Mouse (Mus musculus): Measurements from ENCODE around the gene Slc4a2. TPM values are rescaled to one million over a fixed set of nuclear protein-coding genes. Genes with fewer than 3 reads are reported as not detected.

Gene Slc4a2
- polyA plus RNA-seq, 1 experiment from 2014 or later = 11.5 TPM

- no peak overlapping the region for H3K27ac ChIP-seq (ENCODE audit: low read depth, low read length)
- peak; percentile 81 for DNase-seq (ENCODE audit: low spot score)
- peak overlapping the region; percentile 14; the same call in 1 of the 2 replicates for H3K9ac ChIP-seq (ENCODE audit: low read length)
- no peaks in the 10 kb centered on the region for H3K9me3 ChIP-seq (replicated peaks; ENCODE audit: control insufficient read depth, low read length)
- ATAC-seq = peak; percentile 82
- H3K4me2 ChIP-seq (ENCODE audit: low read length) = 0 out of 2 replicates have a peak overlapping the region, but pooled peaks have one; percentile 12
- H3K36me3 ChIP-seq (ENCODE audit: control insufficient read depth, insufficient read depth, low read length) = peaks cover 30% of the 10 kb centered on the region
- no peaks in the 10 kb centered on the region for H3K27me3 ChIP-seq (replicated peaks; ENCODE audit: control insufficient read depth, insufficient read depth, low read length)
- H3K4me3 ChIP-seq (ENCODE audit: low read depth, low read length) = no peak overlapping the region
- WGBS = 3% methylated on average over 21 of the region's 21 CpGs
- H3K4me1 ChIP-seq (ENCODE audit: control insufficient read depth, insufficient read depth, low read length) = 0 out of 2 replicates have a peak, but pooled peaks cover 2% of the 10 kb centered on the region
Measured at GRCm38 (mm10) chr5:24416222-24416736, 7.4 kb upstream of the Slc4a2 start.

DNA sequence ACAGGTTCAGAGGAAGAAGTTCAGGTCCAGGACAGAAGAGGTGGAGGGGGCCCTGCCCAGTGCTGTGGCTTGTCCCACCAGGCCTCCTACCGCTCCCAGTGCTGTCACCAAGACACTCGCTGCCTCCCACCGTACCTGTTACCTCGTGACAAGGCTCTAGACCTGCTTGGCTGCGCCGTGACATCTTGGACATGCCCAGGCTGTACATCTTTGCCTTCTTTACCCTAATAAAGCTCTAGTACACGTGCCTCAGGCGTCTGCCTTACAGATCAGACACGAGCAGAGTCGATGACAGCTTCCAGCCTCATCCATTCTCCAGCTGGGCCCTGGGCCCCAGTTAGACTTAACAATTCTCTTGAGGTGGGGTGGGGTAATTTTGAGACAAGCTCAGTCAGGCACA, 6.0 kb upstream of the Slc4a2 start:
- ATAC-seq = no peak
- Histone ChIP-seq H3K4me1 (ENCODE audit: control insufficient read depth, insufficient read depth, low read length) (peaks cover 5% of the 10 kb centered on the region), H3K4me2 (ENCODE audit: low read length) (no peak overlapping the region), H3K9me3 (replicated peaks; ENCODE audit: control insufficient read depth, low read length) (no peaks in the 10 kb centered on the region), H3K27me3 (replicated peaks; ENCODE audit: control insufficient read depth, insufficient read depth, low read length) (no peaks in the 10 kb centered on the region), H3K36me3 (ENCODE audit: control insufficient read depth, insufficient read depth, low read length) (peaks cover 30% of the 10 kb centered on the region), H3K4me3 (ENCODE audit: low read depth, low read length) (no peak overlapping the region), H3K9ac (ENCODE audit: low read length) (no peak overlapping the region), H3K27ac (ENCODE audit: low read depth, low read length) (no peak overlapping the region)
- no peak for DNase-seq (ENCODE audit: low spot score)
- WGBS = 90% methylated on average over 10 of the region's 10 CpGs

GRCm38 (mm10) chr5:24420381-24420780, 3.3 kb upstream of the Slc4a2 start:
- H3K9me3 ChIP-seq (replicated peaks; ENCODE audit: control insufficient read depth, low read length) = no peaks in the 10 kb centered on the region
- ATAC-seq (no peak), DNase-seq (ENCODE audit: low spot score) (no peak)
- peaks cover 30% of the 10 kb centered on the region for H3K36me3 ChIP-seq (ENCODE audit: control insufficient read depth, insufficient read depth, low read length)
- no peaks in the 10 kb centered on the region for H3K27me3 ChIP-seq (replicated peaks; ENCODE audit: control insufficient read depth, insufficient read depth, low read length)
- no peak overlapping the region for H3K9ac ChIP-seq (ENCODE audit: low read length)
- WGBS = 85% methylated on average over 9 of the region's 9 CpGs
- peaks cover 17% of the 10 kb centered on the region for H3K4me1 ChIP-seq (ENCODE audit: control insufficient read depth, insufficient read depth, low read length)
- H3K4me2 ChIP-seq (ENCODE audit: low read length) = no peak overlapping the region
- H3K27ac ChIP-seq (ENCODE audit: low read depth, low read length) = no peak overlapping the region
- no peak overlapping the region for H3K4me3 ChIP-seq (ENCODE audit: low read depth, low read length)

DNA sequence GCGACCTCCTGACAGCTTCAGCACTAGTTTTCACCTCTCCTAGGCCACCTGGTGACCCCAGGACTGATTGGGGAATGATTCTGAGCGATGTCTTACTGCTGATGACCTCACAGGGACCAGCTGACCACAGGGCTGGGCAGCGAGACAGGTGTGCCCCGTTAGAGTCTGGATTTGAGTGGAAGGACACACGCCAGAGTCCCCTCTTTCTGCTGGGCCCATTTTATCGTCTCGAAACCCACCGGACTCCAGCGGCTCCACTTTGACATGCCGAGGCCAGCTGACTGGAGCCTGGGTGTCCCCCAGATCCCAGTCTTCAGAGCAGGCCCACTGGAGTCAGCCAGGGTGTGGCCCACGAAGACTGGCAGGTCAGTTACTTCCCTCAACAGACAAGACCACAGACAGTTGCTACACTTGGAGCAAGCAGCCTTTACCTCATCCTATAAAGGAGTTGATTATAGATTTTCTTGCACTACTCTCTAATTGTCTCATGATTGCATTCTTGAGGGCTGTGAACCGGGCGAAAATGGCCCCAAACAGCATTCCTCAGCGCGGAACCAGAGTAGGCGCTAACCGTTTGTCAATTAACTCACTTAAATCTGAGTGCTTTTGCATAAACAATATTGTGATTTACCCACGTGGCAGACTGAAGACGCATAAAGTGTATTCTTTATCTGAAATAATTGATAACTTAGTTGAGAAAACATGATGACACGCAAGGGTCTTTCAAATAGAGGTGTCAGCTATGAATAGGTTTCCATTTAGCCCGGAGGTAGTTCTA, 556 bp downstream of the Slc4a2 start:
- Histone ChIP-seq H3K9ac (ENCODE audit: low read length) (peak overlapping the region; percentile 68), H3K27ac (ENCODE audit: low read depth, low read length) (peak overlapping the region; percentile 90), H3K27me3 (replicated peaks; ENCODE audit: control insufficient read depth, insufficient read depth, low read length) (peaks cover 3% of the 10 kb centered on the region; the same call in 1 of the 2 replicates), H3K4me2 (ENCODE audit: low read length) (peak overlapping the region; percentile 69), H3K9me3 (replicated peaks; ENCODE audit: control insufficient read depth, low read length) (no peaks in the 10 kb centered on the region), H3K4me3 (ENCODE audit: low read depth, low read length) (peak overlapping the region; percentile 63), H3K4me1 (ENCODE audit: control insufficient read depth, insufficient read depth, low read length) (peaks cover 40% of the 10 kb centered on the region), H3K36me3 (ENCODE audit: control insufficient read depth, insufficient read depth, low read length) (peaks cover 17% of the 10 kb centered on the region)
- 9% methylated on average over 21 of the region's 21 CpGs for WGBS
- ATAC-seq (no peak; the same call in 1 of the 2 replicates), DNase-seq (ENCODE audit: low spot score) (no peak)

- Histone ChIP-seq H3K4me2 (ENCODE audit: low read length) (peak overlapping the region; percentile 69), H3K27me3 (replicated peaks; ENCODE audit: control insufficient read depth, insufficient read depth, low read length) (peaks cover 3% of the 10 kb centered on the region; the same call in 1 of the 2 replicates), H3K4me1 (ENCODE audit: control insufficient read depth, insufficient read depth, low read length) (peaks cover 40% of the 10 kb centered on the region), H3K9me3 (replicated peaks; ENCODE audit: control insufficient read depth, low read length) (no peaks in the 10 kb centered on the region), H3K9ac (ENCODE audit: low read length) (peak overlapping the region; percentile 68), H3K36me3 (ENCODE audit: control insufficient read depth, insufficient read depth, low read length) (peaks cover 11% of the 10 kb centered on the region), H3K4me3 (ENCODE audit: low read depth, low read length) (peak overlapping the region; percentile 63), H3K27ac (ENCODE audit: low read depth, low read length) (peak overlapping the region; percentile 74)
- DNase-seq (ENCODE audit: low spot score) = peak; percentile 89
- ATAC-seq = peak; percentile 24; the same call in 1 of the 2 replicates
- WGBS = under 1% methylated on average over 52 of the region's 60 CpGs
Measured at GRCm38 (mm10) chr5:24424861-24425411, 1.3 kb downstream of the Slc4a2 start.

DNA sequence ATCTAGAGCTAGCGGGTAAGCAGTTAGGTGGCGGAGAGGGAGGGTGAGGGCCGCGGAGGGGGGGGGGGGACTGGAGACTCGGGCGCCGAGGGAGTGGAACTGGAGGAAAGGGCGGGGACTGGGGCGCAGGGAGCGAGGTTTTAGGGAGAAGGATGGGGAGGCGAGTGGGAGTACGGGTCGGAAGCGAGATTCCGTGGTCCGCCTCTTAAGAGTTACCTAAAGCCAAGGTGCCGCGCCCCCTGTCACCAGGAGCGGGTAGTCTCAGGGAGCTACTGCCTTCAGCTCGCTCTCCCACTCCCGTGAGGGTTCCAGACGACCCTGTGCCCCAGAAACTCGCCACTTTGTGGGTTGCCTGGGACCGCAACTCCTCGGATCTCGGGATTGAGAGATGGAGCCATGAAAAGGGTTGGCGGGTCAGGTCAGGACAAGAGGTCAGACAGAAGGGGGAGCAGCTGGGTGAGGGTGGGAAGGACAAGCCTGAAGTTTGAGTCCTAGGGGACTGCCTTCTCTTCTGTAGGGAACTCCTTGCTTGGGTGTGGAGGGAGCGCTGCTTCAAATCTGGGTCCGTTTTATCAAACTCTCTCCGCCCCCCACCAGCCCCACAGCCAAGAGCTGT, 1.9 kb downstream of the Slc4a2 start:
- under 1% methylated on average over 29 of the region's 30 CpGs for WGBS
- Histone ChIP-seq H3K27ac (ENCODE audit: low read depth, low read length) (peak overlapping the region; percentile 74), H3K4me3 (ENCODE audit: low read depth, low read length) (peak overlapping the region; percentile 63), H3K9me3 (replicated peaks; ENCODE audit: control insufficient read depth, low read length) (no peaks in the 10 kb centered on the region), H3K9ac (ENCODE audit: low read length) (peak overlapping the region; percentile 68), H3K27me3 (replicated peaks; ENCODE audit: control insufficient read depth, insufficient read depth, low read length) (peaks cover 3% of the 10 kb centered on the region; the same call in 1 of the 2 replicates), H3K36me3 (ENCODE audit: control insufficient read depth, insufficient read depth, low read length) (peaks cover 10% of the 10 kb centered on the region), H3K4me2 (ENCODE audit: low read length) (peak overlapping the region; percentile 69), H3K4me1 (ENCODE audit: control insufficient read depth, insufficient read depth, low read length) (peaks cover 40% of the 10 kb centered on the region)
- no peak for DNase-seq (ENCODE audit: low spot score)
- no peak for ATAC-seq

DNA sequence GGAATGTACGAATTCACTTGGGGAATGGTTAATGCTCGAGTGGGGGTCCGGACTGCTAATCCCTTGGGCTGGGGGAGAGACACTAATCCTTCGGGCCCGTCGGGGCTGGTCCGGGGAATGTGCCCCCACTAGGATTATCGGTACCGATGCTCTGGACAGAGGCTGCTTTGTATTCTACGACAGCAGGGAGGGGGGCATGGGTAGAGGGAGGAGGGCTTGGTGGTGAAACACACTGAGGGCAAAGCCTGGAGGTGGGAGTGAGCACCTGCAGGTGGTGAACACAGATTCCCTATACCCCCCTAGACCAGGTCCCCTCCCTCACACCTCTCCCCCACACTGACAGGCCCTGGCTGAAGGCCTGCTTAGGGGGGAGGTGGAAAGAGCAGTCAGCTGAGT, 2.4 kb downstream of the Slc4a2 start:
- Histone ChIP-seq H3K27ac (ENCODE audit: low read depth, low read length) (0 out of 2 replicates have a peak overlapping the region, but pooled peaks have one; percentile 74), H3K4me1 (ENCODE audit: control insufficient read depth, insufficient read depth, low read length) (peaks cover 40% of the 10 kb centered on the region), H3K4me2 (ENCODE audit: low read length) (peak overlapping the region; percentile 69), H3K9ac (ENCODE audit: low read length) (peak overlapping the region; percentile 68), H3K36me3 (ENCODE audit: control insufficient read depth, insufficient read depth, low read length) (peaks cover 11% of the 10 kb centered on the region), H3K4me3 (ENCODE audit: low read depth, low read length) (peak overlapping the region; percentile 63), H3K9me3 (replicated peaks; ENCODE audit: control insufficient read depth, low read length) (no peaks in the 10 kb centered on the region), H3K27me3 (replicated peaks; ENCODE audit: control insufficient read depth, insufficient read depth, low read length) (peaks cover 3% of the 10 kb centered on the region; the same call in 1 of the 2 replicates)
- no peak for ATAC-seq
- WGBS = 3% methylated on average over 10 of the region's 10 CpGs
- DNase-seq (ENCODE audit: low spot score) = peak; percentile 29

DNA sequence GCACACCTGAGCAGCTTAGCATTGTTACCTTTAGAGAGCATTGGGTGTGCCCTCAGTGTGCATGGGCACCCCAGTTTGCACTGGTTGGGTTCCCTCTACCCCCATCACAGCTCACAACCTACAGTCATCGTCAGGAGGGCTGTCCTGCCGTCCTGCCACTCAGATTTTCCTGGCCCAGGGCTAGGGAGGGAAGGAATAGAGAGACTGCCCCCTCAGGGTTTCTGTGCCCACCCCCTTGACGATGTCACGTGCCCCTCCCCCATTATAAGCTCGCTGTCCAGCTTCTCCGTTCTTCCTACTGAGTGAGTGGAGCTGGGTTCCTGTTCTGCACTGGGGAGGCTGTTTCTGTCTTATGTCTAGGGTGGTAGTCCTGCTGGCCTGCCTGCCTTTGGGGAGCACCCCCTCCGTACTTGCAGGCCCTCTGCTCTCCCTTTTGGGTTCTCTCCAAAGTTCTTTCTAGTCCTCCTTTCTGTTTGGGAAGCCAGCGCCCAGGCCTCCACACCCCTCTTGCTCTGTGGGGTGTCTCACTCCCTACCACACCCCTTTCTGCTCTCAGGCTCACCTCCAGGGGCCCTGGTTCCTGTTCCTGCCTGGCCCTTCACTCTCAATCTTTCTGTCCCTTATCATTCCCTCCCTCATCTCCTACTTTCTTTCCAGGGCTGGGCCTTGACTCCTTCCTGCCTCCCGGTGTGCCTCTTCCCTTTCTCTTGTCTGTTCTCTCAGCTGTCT, 3.1 kb downstream of the Slc4a2 start:
- no peak overlapping the region for H3K9ac ChIP-seq (ENCODE audit: low read length)
- ATAC-seq = no peak
- no peaks in the 10 kb centered on the region for H3K9me3 ChIP-seq (replicated peaks; ENCODE audit: control insufficient read depth, low read length)
- no peak overlapping the region for H3K27ac ChIP-seq (ENCODE audit: low read depth, low read length)
- 12% methylated on average over 9 of the region's 9 CpGs for WGBS
- H3K27me3 ChIP-seq (replicated peaks; ENCODE audit: control insufficient read depth, insufficient read depth, low read length) = peaks cover 3% of the 10 kb centered on the region; the same call in 1 of the 2 replicates
- no peak for DNase-seq (ENCODE audit: low spot score)
- peaks cover 18% of the 10 kb centered on the region for H3K36me3 ChIP-seq (ENCODE audit: control insufficient read depth, insufficient read depth, low read length)
- H3K4me1 ChIP-seq (ENCODE audit: control insufficient read depth, insufficient read depth, low read length) = peaks cover 40% of the 10 kb centered on the region
- H3K4me2 ChIP-seq (ENCODE audit: low read length) = peak overlapping the region; percentile 69
- H3K4me3 ChIP-seq (ENCODE audit: low read depth, low read length) = peak overlapping the region; percentile 63; the same call in 1 of the 2 replicates

Data from forebrain, embryonic 14.5 days (tissue).